Mouse (Mus musculus) heart, postnatal 0 days (tissue): Measurements from ENCODE around the gene Drc3. TPM values are rescaled to one million over a fixed set of nuclear protein-coding genes. Genes with fewer than 3 reads are reported as not detected.

Experiments used
- ATAC-seq: fragments of 200-750 bp; cut with Nextera tagmentation; 2 replicates; pipeline ENCODE4 v1.8.0; 2017; ENCODE audit warnings: low read depth, moderate number of reproducible peaks, moderate library complexity; ENCODE audit not compliant: insufficient read depth
- DNase-seq: peaks from one replicate; pipeline ENCODE4 v3.0.0-alpha.2; 2016; ENCODE audit warnings: low spot score
- H3K27ac ChIP-seq: fragments of 300-500 bp; sonication (generic); 2 replicates; pipeline ENCODE4 v1.5.1; 2014; ENCODE audit warnings: low read depth, mild to moderate bottlenecking
- H3K27me3 ChIP-seq: fragments of 300-500 bp; sonication (generic); 2 replicates; pipeline ENCODE4 v1.6.1; 2014; ENCODE audit warnings: low read length, mixed read lengths; ENCODE audit not compliant: control insufficient read depth, insufficient read depth
- H3K36me3 ChIP-seq: fragments of 300-500 bp; sonication (generic); replicated peaks from 2 replicates; pipeline ENCODE4 v1.6.1; 2014; ENCODE audit warnings: low read length, mixed read lengths; ENCODE audit not compliant: control insufficient read depth, insufficient read depth
- H3K4me1 ChIP-seq: fragments of 300-500 bp; sonication (generic); 2 replicates; pipeline ENCODE4 v1.6.1; 2014; ENCODE audit warnings: antibody characterized with exemption; ENCODE audit not compliant: control insufficient read depth, insufficient read depth
- H3K4me2 ChIP-seq: fragments of 300-500 bp; sonication (generic); 2 replicates; pipeline ENCODE4 v1.6.1; 2014; ENCODE audit warnings: low read depth, mild to moderate bottlenecking, low read length, moderate library complexity
- H3K4me3 ChIP-seq: fragments of 300-500 bp; sonication (generic); 2 replicates; pipeline ENCODE4 v1.5.1; 2014; ENCODE audit warnings: low read depth, low read length
- H3K9ac ChIP-seq: fragments of 300-500 bp; sonication (generic); replicated peaks from 2 replicates; pipeline ENCODE4 v1.6.1; 2014; ENCODE audit warnings: low read depth, low read length, mixed read lengths
- H3K9me3 ChIP-seq: fragments of 300-500 bp; sonication (generic); replicated peaks from 2 replicates; pipeline ENCODE4 v1.6.1; 2016; ENCODE audit warnings: low read length; ENCODE audit not compliant: control insufficient read depth
- CTCF ChIP-seq: IDR thresholded peaks from 2 replicates; pipeline ENCODE4 v1.5.1; 2016; ENCODE audit warnings: antibody characterized with exemption, control low read depth, low read depth
- EP300 ChIP-seq: IDR thresholded peaks from 2 replicates; pipeline ENCODE4 v1.6.1; 2016; ENCODE audit warnings: antibody characterized with exemption, low read depth
- WGBS: fragments of 180-500 bp; shearing (Covaris S2); extraction: QIAGEN DNeasy Blood & Tissue Kit; methylation state at CpG from one replicate; pipeline ENCODE4 v1.1.7; 2014; 5-methylcytosine and 5-hydroxymethylcytosine counted together
- polyA plus RNA-seq: library from polyadenylated mRNA; unstranded; fragments of >200 nt; fragmentation: Nextera tagmentation; extraction: Ambion mirVana; gene quantifications from 2 replicates; pipeline ENCODE4 v1.2.1, GENCODE M21; 2015
- total RNA-seq: library from RNA; depleted of rRNA; stranded (reverse); fragments of >200 nt; gene quantifications from 2 replicates; pipeline ENCODE4 v1.2.3, GENCODE M21; 2014; ENCODE audit warnings: low replicate concordance

Gene Drc3
- total and polyA plus RNA-seq, 2 experiments from 2014 or later = 2.1 to 2.9 TPM

DNA sequence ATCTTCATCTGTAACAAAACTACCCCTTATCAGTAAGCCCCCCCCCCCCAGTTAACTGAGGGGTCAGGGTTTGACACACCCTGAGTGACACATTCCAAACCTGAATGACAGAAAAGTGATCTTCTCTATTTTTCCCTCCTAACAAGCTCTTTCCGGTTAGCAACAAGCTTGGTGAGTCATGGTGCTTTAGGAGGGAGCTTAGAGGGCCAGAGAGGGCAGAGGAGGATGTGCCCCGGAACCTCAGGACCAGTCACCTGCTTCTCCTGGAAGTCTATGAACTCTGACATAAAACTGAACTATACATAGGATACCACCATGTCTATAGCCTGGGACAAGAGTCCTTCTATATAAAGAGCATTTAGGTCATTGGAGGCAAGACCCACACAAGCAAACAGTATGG is 45.1 kb upstream of the Drc3 start:
- no peak overlapping the region for H3K4me2 ChIP-seq
- H3K4me3 ChIP-seq = no peak overlapping the region
- no peaks in the 10 kb centered on the region for H3K27me3 ChIP-seq
- H3K4me1 ChIP-seq = peaks cover 22% of the 10 kb centered on the region
- no peak overlapping the region for H3K9ac ChIP-seq
- TF ChIP-seq CTCF (no peak), EP300 (no peak)
- 65% methylated on average over 2 of the region's 2 CpGs for WGBS
- peak overlapping the region; percentile 51 for H3K27ac ChIP-seq
- H3K9me3 ChIP-seq = no peaks in the 10 kb centered on the region
- DNase-seq (no peak), ATAC-seq (no peak)
- no peaks in the 10 kb centered on the region for H3K36me3 ChIP-seq

DNA sequence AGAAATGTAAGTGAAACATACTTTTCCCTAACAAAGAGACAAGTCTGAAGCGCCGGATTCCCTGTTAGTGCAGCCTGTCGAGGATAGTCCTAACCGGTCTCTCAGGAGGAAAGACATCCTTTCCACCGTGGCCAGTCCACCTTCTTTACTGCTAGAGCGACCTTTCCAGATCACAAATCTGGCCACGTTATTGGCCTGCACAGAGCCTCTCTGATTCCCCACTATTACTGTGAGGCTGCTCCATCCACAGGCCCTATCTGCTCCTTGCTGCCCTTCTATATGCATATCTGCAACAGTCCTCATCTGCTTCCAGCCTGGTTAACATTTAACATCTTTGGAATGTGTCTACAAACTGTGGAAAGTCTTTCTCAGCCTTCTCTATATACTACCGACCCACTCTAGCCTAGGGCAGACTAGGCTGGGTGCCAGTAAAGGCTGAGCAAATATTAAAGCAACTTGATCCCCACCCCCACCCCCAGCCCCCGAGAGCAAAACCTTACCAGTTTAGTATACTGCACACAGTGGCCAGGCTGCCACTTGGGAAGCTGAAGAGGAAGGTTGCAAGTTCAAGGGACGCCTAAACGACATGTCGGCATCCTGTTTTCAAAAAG is 44.5 kb upstream of the Drc3 start:
- Histone ChIP-seq H3K4me1 (peaks cover 22% of the 10 kb centered on the region), H3K9me3 (no peaks in the 10 kb centered on the region), H3K4me2 (no peak overlapping the region), H3K36me3 (no peaks in the 10 kb centered on the region), H3K27ac (peak overlapping the region; percentile 51), H3K9ac (0 out of 2 replicates have a peak overlapping the region, but pooled peaks have one; percentile 8), H3K27me3 (no peaks in the 10 kb centered on the region), H3K4me3 (no peak overlapping the region)
- 55% methylated on average over 12 of the region's 12 CpGs for WGBS
- DNase-seq (no peak), ATAC-seq (no peak)
- TF ChIP-seq EP300 (no peak), CTCF (no peak)

DNA sequence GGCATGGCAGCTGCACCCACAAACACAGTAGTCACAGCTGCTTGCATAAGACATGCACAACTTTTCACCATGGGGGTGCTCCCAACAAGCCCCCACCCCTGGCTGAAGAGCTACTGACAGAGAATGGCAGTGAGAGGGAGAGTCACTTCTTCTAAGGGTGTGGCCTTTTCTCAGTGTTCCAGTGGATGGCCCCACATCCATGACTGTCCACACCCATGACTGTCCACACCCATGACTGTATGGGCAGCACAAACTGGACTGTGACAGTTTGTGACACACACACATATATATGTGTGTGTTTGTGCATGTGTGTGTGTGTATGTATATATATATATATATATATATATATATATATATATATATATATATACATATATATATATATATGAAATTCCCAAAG is 43.3 kb upstream of the Drc3 start:
- ATAC-seq = no peak
- H3K9ac ChIP-seq = no peak overlapping the region
- no peak for TF ChIP-seq EP300
- no peak for TF ChIP-seq CTCF
- peaks cover 22% of the 10 kb centered on the region for H3K4me1 ChIP-seq
- no peaks in the 10 kb centered on the region for H3K36me3 ChIP-seq
- no peak overlapping the region for H3K4me3 ChIP-seq
- no peak for DNase-seq
- H3K27me3 ChIP-seq = no peaks in the 10 kb centered on the region
- no peak overlapping the region for H3K27ac ChIP-seq
- no peak overlapping the region for H3K4me2 ChIP-seq
- no peaks in the 10 kb centered on the region for H3K9me3 ChIP-seq

DNA sequence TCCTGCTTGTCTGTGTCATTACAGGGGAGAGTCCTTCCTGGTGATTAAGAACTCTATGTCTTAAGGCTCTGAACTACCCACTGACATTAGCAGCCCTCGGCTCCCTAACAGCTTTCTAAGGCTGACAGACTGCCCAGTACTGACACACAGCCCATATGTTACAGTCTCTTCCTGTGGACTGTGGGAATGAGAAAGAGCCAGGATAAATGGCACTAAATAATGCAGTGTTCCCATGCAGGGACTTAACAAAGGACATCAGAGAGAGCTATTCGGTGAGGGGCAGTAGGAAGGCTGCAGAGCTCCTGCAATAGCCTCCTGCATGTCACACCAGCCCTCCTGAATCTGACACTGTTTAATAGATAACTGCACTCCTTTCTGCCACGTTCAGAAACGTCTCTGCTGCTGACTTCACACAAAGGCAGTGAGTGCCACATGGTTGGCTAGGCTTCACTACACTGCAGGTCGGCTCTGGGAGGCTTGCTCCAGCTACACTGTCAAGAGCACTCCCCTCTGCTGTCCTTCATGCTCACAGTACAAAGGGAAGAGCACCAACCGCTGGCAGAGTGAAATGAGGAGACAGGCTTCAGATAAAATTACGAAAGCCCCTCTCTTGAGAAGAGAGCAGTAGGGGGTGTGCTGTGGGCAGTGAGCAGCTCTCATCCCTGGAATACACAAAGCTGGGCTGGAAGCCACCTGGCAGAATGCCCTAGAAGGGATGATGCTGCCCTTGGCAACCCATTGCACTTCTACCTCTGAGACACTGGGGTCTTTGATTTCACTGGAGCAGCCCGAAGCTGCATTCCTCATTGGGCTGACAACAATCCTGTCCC is 41.9 kb upstream of the Drc3 start:
- Histone ChIP-seq H3K9ac (0 out of 2 replicates have a peak overlapping the region, but pooled peaks have one; percentile 16), H3K4me3 (no peak overlapping the region), H3K4me1 (peaks cover 22% of the 10 kb centered on the region), H3K9me3 (no peaks in the 10 kb centered on the region), H3K4me2 (peak overlapping the region; percentile 17; the same call in 1 of the 2 replicates), H3K27me3 (no peaks in the 10 kb centered on the region), H3K27ac (peak overlapping the region; percentile 67), H3K36me3 (no peaks in the 10 kb centered on the region)
- DNase-seq (peak; percentile 76), ATAC-seq (peak; percentile 88)
- WGBS = 12% methylated on average over 8 of the region's 8 CpGs
- TF ChIP-seq EP300 (no peak), CTCF (peak; percentile 8; the same call in 1 of the 2 replicates)

GRCm38 (mm10) chr11:60316250-60316649 is 36.9 kb upstream of the Drc3 start:
- WGBS = 68% methylated on average over 7 of the region's 7 CpGs
- H3K36me3 ChIP-seq = no peaks in the 10 kb centered on the region
- no peaks in the 10 kb centered on the region for H3K9me3 ChIP-seq
- TF ChIP-seq CTCF = no peak
- no peak for TF ChIP-seq EP300
- H3K4me2 ChIP-seq = no peak overlapping the region
- DNase-seq = no peak
- no peak overlapping the region for H3K9ac ChIP-seq
- H3K27ac ChIP-seq = no peak overlapping the region
- H3K4me3 ChIP-seq = no peak overlapping the region
- H3K4me1 ChIP-seq = peaks cover 25% of the 10 kb centered on the region
- no peaks in the 10 kb centered on the region for H3K27me3 ChIP-seq
- no peak for ATAC-seq
